ENCODE assay signal across 31 mouse cellular contexts in the genomic region with DNA sequence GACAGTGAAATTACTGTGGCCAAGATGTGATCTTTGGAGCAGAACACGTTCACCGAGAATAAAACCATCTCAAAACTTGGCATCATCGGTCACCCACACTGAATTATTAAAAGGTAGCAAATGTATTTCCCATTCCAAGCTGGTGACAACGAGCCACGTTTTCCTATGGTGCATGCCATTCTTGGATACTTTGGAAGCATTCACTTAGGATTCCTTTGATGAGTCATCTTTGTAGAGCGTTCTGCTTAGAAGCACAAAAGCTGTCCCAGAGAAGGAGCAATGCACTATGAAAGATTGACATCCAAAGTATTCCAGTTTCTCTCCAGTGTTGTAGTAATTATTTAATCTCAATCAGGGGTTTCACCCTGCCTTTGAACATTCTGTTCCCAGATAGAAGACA. TPM values are rescaled to one million over a fixed set of nuclear protein-coding genes. Genes with fewer than 3 reads are reported as not detected.
"Had no signal": no experiment of that assay in that cellular context is flagged by ENCODE, and none has a peak within 500 bp of the region (broad histone marks: within the 10 kb centered on the region; RNA-seq: fewer than 3 reads in every experiment).

No protein-coding gene starts in this region.

RNA-seq across cellular contexts. Expression of a gene that starts 23.8 kb away (rescaled TPM):
- polyA plus RNA-seq: limb, embryonic 10.5 days; limb, embryonic 11.5 days; limb, embryonic 12.5 days; limb, embryonic 13.5 days; limb, embryonic 14.5 days; limb, embryonic 15.5 days; liver, adult 2 months; liver, embryonic 11.5 days; liver, embryonic 12.5 days; liver, embryonic 13.5 days; liver, embryonic 14.5 days; liver, embryonic 15.5 days; liver, embryonic 16.5 days; liver, postnatal 0 days; lung, adult 2 months; lung, embryonic 14.5 days; lung, embryonic 15.5 days; lung, embryonic 16.5 days; lung, postnatal 0 days; macrophage; midbrain, embryonic 10.5 days; midbrain, embryonic 11.5 days; midbrain, embryonic 12.5 days; midbrain, embryonic 13.5 days; midbrain, embryonic 14.5 days; midbrain, embryonic 15.5 days; midbrain, embryonic 16.5 days; midbrain, postnatal 0 days; myocyte; neural tube, embryonic 11.5 days; neural tube, embryonic 12.5 days had no signal
